Mouse (Mus musculus): ENCODE data around the gene 2200002D01Rik. TPM values are rescaled to one million over a fixed set of nuclear protein-coding genes. Genes with fewer than 3 reads are reported as not detected.

The 2200002D01Rik gene
- polyA plus RNA-seq, 2 experiments, result 1.3 to 4.8 TPM

GRCm38 (mm10) chr7:29247314-29247700, 959 bp downstream of the 2200002D01Rik start:
- Histone ChIP-seq H3K4me2 (ENCODE audit: low read depth) (peak overlapping the region; percentile 70), H3K27me3 (ENCODE audit: control insufficient read depth, insufficient read depth, low read length) (no peaks in the 10 kb centered on the region), H3K9me3 (ENCODE audit: control insufficient read depth, low read length) (no peaks in the 10 kb centered on the region), H3K4me1 (replicated peaks; ENCODE audit: control insufficient read depth in 2 of 2, insufficient read depth in 2 of 2, low read length in 1 of 2) (no peaks in the 10 kb centered on the region), H3K36me3 (replicated peaks; ENCODE audit: control insufficient read depth, insufficient read depth, low read depth) (no peaks in the 10 kb centered on the region), H3K4me3 (ENCODE audit: insufficient read depth in 1 of 2, low read depth in 2 of 2, low read length in 2 of 2) (peak overlapping the region; percentile 14 to 42), H3K9ac (replicated peaks) (no peak overlapping the region), H3K27ac (no peak overlapping the region)
- TF ChIP-seq EP300 (IDR thresholded peaks at IDR 0.05; ENCODE audit: low read depth) (no peak), CTCF (IDR thresholded peaks at IDR 0.05; ENCODE audit: low read depth) (peak; percentile 98)
- 0 out of 2 replicates have a peak, but pooled peaks have one; percentile 26 for ATAC-seq (ENCODE audit: insufficient read depth)
- 24% methylated on average over 16 of the region's 16 CpGs for WGBS (ENCODE audit: insufficient replicate concordance)
- peak; percentile 40 to 50 (median 41) for DNase-seq (ENCODE audit: low read depth in 3 of 3, low spot score in 3 of 3)

GRCm38 (mm10) chr7:29246619-29247313, 1.5 kb downstream of the 2200002D01Rik start:
- DNase-seq (ENCODE audit: low read depth in 3 of 3, low spot score in 3 of 3) (no peak), ATAC-seq (ENCODE audit: insufficient read depth) (no peak)
- H3K27ac ChIP-seq, result no peak overlapping the region
- no peaks in the 10 kb centered on the region for H3K4me1 ChIP-seq (replicated peaks; ENCODE audit: control insufficient read depth in 2 of 2, insufficient read depth in 2 of 2, low read length in 1 of 2)
- H3K9ac ChIP-seq (replicated peaks), result no peak overlapping the region
- H3K36me3 ChIP-seq (replicated peaks; ENCODE audit: control insufficient read depth, insufficient read depth, low read depth), result no peaks in the 10 kb centered on the region
- 75% methylated on average over 21 of the region's 21 CpGs for whole genome bisulfite sequencing (ENCODE audit: insufficient replicate concordance)
- no peak overlapping the region; the same call in 1 of the 2 replicates for H3K4me2 ChIP-seq (ENCODE audit: low read depth)
- H3K4me3 ChIP-seq (ENCODE audit: insufficient read depth in 1 of 2, low read depth in 2 of 2, low read length in 2 of 2), result no peak overlapping the region
- no peaks in the 10 kb centered on the region for H3K27me3 ChIP-seq (ENCODE audit: control insufficient read depth, insufficient read depth, low read length)
- H3K9me3 ChIP-seq (ENCODE audit: control insufficient read depth, low read length), result no peaks in the 10 kb centered on the region
- TF ChIP-seq EP300 (IDR thresholded peaks at IDR 0.05; ENCODE audit: low read depth) (no peak), CTCF (IDR thresholded peaks at IDR 0.05; ENCODE audit: low read depth) (0 out of 2 replicates have a peak, but pooled peaks have one; percentile 6)

- DNase-seq (ENCODE audit: low read depth in 3 of 3, low spot score in 3 of 3) (no peak), ATAC-seq (ENCODE audit: insufficient read depth) (no peak)
- H3K27me3 ChIP-seq (ENCODE audit: control insufficient read depth, insufficient read depth, low read length), result no peaks in the 10 kb centered on the region
- H3K9ac ChIP-seq (replicated peaks), result no peak overlapping the region
- H3K4me1 ChIP-seq (replicated peaks; ENCODE audit: control insufficient read depth in 2 of 2, insufficient read depth in 2 of 2, low read length in 1 of 2), result no peaks in the 10 kb centered on the region
- H3K9me3 ChIP-seq (ENCODE audit: control insufficient read depth, low read length), result no peaks in the 10 kb centered on the region
- no peak overlapping the region for H3K4me3 ChIP-seq (ENCODE audit: insufficient read depth in 1 of 2, low read depth in 2 of 2, low read length in 2 of 2)
- WGBS (ENCODE audit: insufficient replicate concordance), result 76% methylated on average over 5 of the region's 5 CpGs
- TF ChIP-seq EP300 (IDR thresholded peaks at IDR 0.05; ENCODE audit: low read depth), result no peak
- no peak for TF ChIP-seq CTCF (IDR thresholded peaks at IDR 0.05; ENCODE audit: low read depth)
- no peaks in the 10 kb centered on the region for H3K36me3 ChIP-seq (replicated peaks; ENCODE audit: control insufficient read depth, insufficient read depth, low read depth)
- no peak overlapping the region for H3K4me2 ChIP-seq (ENCODE audit: low read depth)
- H3K27ac ChIP-seq, result no peak overlapping the region
Observed at GRCm38 (mm10) chr7:29246015-29246414, 2.3 kb downstream of the 2200002D01Rik start.

GRCm38 (mm10) chr7:29244732-29245416, 3.4 kb downstream of the 2200002D01Rik start:
- Histone ChIP-seq H3K4me3 (ENCODE audit: insufficient read depth in 1 of 2, low read depth in 2 of 2, low read length in 2 of 2) (no peak overlapping the region), H3K27ac (no peak overlapping the region), H3K4me1 (replicated peaks; ENCODE audit: control insufficient read depth in 2 of 2, insufficient read depth in 2 of 2, low read length in 1 of 2) (peaks cover 0 to under 1% of the 10 kb centered on the region in 2 experiments; a peak in 1 of 4 replicates), H3K4me2 (ENCODE audit: low read depth) (no peak overlapping the region), H3K9me3 (ENCODE audit: control insufficient read depth, low read length) (no peaks in the 10 kb centered on the region), H3K9ac (replicated peaks) (no peak overlapping the region), H3K36me3 (replicated peaks; ENCODE audit: control insufficient read depth, insufficient read depth, low read depth) (no peaks in the 10 kb centered on the region), H3K27me3 (ENCODE audit: control insufficient read depth, insufficient read depth, low read length) (no peaks in the 10 kb centered on the region)
- 70% methylated on average over 7 of the region's 7 CpGs for WGBS (ENCODE audit: insufficient replicate concordance)
- ATAC-seq (ENCODE audit: insufficient read depth), result no peak
- TF ChIP-seq EP300 (IDR thresholded peaks at IDR 0.05; ENCODE audit: low read depth) (no peak), CTCF (IDR thresholded peaks at IDR 0.05; ENCODE audit: low read depth) (peak; percentile 75)
- no peak for DNase-seq (ENCODE audit: low read depth in 3 of 3, low spot score in 3 of 3)

Measured in liver, embryonic 14.5 days (tissue).